Mouse (Mus musculus) c-Kit-negative CD71-positive TER-119-positive erythroid progenitor cells, embryonic 14.5 days (primary cell): ENCODE results near the gene Esp6.
"Not testable (repeated sequence)": the region's sequence is repeated elsewhere in the genome, so short reads cannot be mapped to it uniquely, and the experiment has no call there.

Experiments used
- DNase-seq: peaks from one replicate; pipeline ENCODE4 v3.0.0-alpha.2; 2013; ENCODE audit warnings: low read depth, low spot score

Gene Esp6

DNA sequence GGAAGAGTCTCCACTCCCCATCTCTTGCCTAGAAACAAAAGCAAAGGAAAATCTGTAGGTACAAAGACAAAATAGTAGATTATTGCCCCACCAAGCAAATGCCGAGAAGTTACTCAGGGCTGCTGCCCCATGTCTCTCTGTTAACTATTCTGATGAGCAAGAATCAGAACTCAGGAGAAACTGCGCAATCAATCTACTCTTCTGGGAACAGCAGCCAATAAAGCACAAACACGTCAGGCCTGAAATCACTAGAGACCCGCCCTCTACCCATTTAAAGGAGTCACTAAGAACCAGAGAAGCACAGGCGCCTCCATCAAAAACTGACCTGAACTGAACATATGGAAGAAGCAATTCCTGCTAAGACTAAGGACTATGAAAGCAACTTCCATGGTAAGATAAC lies at the start of gene Esp6:
TSS of gene Esp6 (plus strand) at position 301 of the 400 bp plus-strand sequence.
- no peak for DNase-seq

DNA sequence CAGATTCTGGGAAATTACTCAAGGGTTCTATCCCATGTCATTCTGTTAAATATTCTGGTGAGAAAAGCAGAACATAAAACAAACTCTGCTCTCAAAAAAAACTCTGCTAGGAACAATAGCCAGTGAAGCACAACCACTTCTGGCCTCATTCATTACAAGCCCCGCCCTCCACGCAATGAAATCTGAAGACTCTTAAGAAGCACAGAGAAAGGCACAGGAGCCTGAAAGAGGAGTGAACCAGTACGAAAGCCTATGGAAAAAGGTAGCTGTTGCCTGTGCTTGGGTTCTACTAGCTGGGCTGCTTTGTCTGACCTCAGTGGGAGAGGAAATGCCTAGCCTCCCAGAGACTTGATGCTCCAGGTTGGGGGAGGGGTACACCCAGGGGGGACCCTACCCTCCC lies 41.5 kb upstream of the Esp6 start, which contains the start of gene Esp8:
TSS of gene Esp8 (plus strand) at position 205 of the 400 bp plus-strand sequence.
- no peak for DNase-seq

DNA sequence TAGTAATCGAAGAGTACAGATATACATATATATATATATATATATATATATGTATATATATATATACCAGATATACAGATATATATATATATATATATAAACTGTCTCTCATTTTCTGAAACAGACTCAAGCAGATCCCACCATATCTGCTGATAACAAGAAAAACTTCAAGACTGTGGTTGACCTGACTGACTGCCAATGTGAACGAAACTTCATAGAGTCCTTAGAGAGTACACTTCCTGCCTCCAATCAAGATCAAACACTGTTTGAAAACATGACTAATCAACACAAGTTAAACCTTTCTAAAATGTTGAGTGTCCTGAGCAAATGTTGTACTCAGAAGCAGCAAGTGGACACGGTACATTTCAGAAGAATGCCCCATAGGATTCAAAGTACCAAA lies 31.5 kb upstream of the Esp6 start:
- no peak for DNase-seq

DNA sequence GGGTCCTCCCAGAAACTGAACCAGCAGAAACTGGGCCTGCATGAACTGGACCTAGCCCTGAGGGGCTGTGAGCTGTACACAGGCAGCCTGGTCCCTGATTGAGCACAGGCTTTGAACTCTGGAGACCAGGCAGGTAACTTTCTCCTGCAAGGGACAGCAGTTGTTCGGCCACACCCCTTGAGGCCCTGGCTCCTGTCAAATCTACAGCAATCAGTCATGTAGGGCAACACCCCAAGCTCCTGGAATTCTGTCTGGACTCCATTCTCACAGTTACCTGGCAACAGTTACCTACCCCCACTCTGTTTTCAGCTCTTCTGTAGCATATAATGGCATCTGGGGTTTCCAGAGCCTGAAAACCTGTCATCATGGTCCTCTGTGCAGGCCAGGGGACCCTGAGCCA lies 30.2 kb upstream of the Esp6 start:
- DNase-seq = no peak

DNA sequence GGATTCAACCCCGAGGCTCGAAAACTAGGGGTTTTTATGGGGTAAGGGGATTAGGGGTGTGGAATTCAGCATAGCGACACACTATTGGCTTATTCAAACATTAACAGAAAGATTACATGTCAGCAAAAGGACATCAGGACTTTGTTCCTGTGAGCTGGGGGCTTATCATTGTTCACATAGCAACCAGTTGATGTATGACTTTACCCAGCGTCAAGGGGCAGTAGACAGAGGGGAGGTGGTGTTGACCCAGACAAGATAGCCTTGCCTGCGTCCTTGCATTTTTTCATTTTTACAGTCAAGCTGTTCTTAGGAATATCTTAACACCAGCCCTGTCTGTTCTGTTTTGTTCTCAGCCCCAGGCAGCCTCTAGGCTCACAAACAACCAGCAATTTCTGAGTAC lies 14.3 kb upstream of the Esp6 start:
- not testable (repeated sequence) for DNase-seq

DNA sequence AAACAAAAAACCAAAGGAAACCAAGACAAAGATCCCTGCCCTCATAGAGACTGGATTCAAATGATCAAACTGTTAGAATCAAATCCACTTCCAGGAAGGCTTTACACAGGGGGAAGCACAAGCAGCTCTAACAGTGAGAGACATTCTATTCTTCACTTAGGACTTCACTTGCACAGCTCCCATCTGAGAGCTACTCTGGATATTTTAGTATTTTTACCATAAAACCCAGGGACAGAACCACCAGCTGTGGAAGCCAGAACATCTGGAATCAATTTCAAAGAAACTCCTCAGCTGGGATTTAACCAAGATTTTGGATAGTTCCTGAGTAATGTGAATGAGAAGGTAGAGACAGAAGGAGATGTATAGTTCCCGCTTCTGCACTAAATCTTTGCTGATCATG lies 7.8 kb upstream of the Esp6 start:
- DNase-seq = no peak

DNA sequence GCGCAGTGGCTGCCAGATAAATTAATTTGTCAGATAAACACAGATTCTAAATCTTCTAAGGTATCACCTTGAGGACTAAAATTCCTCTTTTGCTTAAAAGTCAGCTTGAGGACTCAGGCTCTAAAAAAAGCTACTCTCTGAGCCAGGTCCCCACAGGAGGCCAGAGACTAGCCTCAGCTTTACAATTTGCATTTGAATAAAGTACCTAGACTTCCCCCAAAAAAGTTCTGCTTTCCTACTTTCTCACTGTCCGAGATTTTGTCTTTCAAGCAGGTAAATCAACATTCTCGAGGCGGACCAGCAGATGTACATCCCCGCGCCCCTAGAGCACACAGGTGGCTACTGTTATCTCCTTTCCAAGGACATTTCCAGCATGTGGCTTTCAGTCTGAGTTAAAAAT lies 22.6 kb downstream of the Esp6 start:
- DNase-seq = not testable (repeated sequence)

DNA sequence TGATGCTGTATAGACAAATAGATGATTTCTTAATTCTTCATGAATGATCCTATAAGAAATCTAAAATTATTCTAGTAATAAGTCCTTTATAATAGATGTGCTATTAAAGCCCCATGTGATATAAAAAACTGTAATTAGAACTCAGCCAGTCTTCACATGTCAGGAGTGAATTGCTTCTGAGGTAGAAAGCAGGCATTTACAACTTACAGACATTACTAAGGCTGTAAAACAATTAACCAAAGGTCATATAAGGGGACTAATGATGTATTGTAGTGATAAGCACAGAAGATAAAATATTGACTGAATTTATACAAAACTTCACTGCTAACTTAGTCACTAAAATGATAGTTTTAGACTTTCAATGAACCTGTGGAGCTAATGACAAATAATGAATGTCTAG lies 30.0 kb downstream of the Esp6 start:
- no peak for DNase-seq

DNA sequence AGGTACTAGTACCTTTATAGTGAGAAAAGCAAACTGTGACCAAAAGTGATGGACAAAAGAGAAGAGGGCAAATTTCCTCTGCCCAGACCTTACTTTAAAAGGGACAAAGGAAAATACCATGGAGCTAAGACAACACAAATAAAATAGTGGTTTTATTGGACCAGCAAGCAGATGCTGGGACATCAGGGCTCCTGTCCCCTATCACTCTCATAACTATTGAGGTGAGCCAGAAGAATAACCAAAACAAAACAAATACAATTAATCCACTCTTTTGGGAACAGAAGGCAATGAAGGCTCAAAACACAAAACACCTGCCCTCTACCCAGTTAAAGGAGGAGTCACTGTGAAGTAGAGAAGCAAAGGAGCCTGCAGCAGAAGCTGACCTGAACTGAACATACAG lies 37.0 kb downstream of the Esp6 start, which contains the start of gene Esp4:
TSS of gene Esp4 (plus strand) at position 301 of the 400 bp plus-strand sequence.
- DNase-seq = no peak
